Mouse (Mus musculus): ENCODE data around the gene Fbxw5.

DNA sequence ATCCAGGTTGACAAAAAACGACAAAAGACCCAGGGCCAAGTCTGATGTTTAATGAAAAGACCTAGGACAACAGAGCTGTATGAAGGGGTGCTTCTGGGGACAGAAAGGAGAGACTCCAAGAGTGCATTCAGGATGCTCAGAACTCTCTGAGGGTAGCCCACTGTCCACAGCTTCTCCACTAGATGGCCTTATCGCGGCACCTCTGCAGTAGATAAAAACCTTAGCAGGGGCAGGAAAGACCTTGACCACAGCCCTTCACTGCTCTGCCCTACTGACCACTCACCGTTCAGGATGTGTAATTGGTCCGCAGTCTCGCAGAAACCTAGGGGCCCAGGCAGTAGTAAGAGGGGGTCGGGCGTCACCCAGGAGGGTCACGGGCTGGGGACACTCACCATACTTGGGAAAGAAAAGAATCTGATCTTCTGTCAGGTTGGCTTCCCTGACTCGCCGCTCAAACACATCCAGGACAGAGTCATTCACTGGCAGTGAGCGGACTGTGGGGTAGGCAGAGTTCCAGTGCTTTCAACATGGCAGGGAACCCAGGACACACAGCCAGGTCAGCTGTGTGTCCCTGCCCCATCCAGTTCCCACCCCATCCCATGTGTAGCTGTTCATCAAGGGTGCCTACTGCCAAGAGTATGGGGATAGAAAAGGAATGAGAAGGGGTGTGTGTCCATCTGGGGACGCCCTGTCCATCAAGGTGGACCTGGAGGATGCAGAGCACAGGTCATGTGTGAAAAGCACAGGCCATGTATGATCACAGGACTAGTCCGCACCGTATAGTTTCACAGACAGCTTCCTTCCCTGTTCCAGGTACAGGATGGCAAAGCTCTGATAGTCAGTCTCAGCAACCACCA lies 1.7 kb upstream of the Fbxw5 start:
- TF ChIP-seq CTCF (IDR thresholded peaks at IDR 0.05; ENCODE audit: borderline replicate concordance, control insufficient read depth, extremely low read depth, insufficient read depth, low read length, poor library complexity) (no peak), POLR2A (IDR thresholded peaks at IDR 0.05; ENCODE audit: control insufficient read depth, extremely low read depth, insufficient read depth, low read length, poor library complexity) (no peak)

All from thymus, adult 2 months (tissue).